Mouse (Mus musculus) embryonic fibroblast, embryonic 13.5 days (primary cell): Measurements from ENCODE around the gene Sypl2.
A peak's percentile ranks its signal among the peaks of the same experiment; 100 is the strongest.

Experiments used
- CTCF ChIP-seq: IDR thresholded peaks from 2 replicates; pipeline ENCODE4 v1.5.1; 2011; ENCODE audit warnings: mild to moderate bottlenecking, control low read depth, low read length, moderate library complexity, borderline replicate concordance; ENCODE audit not compliant: insufficient read depth
- POLR2A ChIP-seq: IDR thresholded peaks from 2 replicates; pipeline ENCODE4 v1.6.1; 2011; ENCODE audit warnings: low read depth, mild to moderate bottlenecking, control low read depth, low read length, moderate library complexity

DNA sequence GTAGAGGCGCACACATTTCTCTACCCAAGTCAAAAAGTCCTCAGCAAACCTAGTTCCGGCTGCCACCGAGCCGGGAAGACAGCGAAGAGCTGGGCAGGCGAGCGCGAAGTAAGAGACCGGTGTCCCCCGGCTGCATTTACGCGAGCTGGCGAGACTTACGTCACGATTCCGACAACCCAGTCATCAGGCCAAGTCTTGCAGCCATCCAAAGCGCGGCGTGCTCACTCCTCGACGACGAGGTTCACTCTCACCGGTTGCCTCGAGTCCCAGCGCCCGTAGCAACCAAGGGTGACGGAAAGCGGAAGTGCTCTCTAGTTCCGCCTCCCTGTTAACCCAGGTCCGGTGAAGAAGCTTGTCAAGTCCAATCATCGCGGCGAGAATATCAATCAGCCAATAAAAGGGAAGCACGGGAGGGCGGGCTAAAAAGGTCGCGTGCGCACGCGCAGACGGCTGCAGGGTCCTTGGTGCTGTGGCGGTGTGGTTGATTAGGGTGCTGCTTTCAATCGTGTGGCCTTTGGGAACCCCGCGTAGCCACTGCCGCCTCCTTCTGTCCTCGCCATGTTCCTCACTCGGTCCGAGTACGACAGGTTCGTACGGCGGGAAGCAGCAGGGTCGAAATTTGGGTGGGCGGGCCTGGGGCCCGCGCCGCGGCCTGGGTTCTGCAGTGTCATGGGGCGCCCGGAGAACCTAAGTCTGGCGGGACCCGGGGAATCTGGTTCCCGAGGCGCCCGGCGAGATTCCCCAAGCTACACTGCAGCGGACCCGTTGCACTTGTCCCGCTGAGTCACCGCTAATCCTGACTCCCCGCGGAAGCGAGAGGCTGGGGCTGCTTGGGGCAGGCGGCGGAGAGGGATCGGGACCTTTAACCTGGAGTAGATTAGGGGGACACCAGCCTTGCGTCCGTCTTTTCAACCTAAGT, 30.5 kb upstream of the Sypl2 start, which contains the start of gene Psma5:
- TF ChIP-seq CTCF (no peak), POLR2A (peak; percentile 55)
